Mouse (Mus musculus): ENCODE results near the gene Stag2. TPM values are rescaled to one million over a fixed set of nuclear protein-coding genes. Genes with fewer than 3 reads are reported as not detected.
A peak's percentile ranks its signal among the peaks of the same experiment; 100 is the strongest.

Stag2 gene
- 91.2 and 93.1 TPM in 2 replicates for total RNA-seq (2014; fragmentation: Nextera tagmentation)
- 465 and 541 TPM in 2 replicates for total RNA-seq (2017)

GRCm38 (mm10) chrX:42148788-42149556, at the start of gene Stag2:
TSS of gene Stag2 (plus strand) at chrX:42149317.
- ATAC-seq (replicated peaks; ENCODE audit: poor library complexity, severe bottlenecking), result peak; percentile 54

DNA sequence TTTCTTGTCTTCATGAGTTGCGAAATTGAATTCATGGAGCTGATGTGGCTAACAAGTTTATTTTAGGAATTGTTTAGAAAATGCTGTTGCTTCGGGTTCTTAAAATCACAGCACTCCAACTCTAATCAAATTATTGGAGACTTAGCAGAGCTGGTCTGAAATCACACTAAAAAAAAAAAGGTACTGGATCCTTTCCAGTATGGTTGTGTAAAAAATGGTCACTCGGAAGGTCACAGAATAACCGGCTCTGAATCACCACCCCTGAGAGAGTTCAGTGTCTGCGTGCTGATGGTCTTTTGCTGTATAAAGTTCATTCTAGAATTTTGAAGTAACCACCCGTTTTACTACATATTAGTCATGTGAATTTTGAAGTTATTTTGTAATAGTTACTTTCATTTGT, 42.0 kb upstream of the Stag2 start:
- ATAC-seq (replicated peaks; ENCODE audit: poor library complexity, severe bottlenecking), result no peak

DNA sequence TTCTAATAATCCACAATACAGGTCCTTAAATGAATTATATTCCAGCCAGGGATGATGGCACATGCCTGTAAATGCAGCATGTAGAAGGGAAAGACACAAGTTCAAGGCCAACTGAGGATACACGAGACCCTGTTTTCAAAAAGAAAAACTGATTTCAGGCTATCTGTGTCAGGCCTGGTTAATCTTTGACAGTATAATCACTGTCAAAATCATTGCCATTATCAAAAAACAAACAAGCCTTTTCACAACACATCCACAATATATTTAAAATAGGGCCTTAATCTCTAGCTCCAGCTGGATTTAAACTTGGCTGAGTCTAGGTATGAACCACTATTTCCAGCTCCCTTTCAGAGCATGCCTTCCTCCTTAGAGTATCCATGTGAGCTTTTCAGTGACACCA, 38.5 kb upstream of the Stag2 start:
- no peak for ATAC-seq (replicated peaks; ENCODE audit: poor library complexity, severe bottlenecking)

DNA sequence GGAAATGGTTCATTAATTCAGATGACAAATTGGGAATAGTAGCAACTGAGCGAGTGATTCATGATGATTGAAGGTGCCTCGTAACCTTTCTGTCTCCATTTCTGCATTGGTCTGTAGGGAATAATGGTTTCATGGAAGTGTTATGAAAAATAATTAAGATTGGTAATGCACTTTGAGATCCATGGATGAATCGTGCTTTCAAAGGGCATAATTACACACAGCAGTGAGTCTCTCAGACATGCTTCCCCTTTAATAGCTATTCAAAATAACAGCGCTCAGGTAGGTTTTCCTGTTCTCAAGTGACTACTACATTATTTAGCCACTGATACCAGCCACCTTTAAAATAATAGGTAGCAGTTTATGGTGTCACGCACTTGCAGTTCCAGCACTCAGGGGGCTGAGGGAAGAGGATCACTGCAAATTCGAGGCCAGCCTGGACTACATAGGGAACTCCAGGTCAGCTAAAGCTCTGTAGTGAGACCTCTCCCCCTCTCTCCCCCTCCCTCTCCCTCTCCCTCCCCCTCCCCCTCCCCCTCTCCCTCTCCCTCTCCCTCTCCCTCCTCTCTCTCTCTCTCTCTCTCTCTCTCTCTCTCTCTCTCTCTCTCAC, 29.6 kb upstream of the Stag2 start:
- ATAC-seq (replicated peaks; ENCODE audit: poor library complexity, severe bottlenecking), result no peak

DNA sequence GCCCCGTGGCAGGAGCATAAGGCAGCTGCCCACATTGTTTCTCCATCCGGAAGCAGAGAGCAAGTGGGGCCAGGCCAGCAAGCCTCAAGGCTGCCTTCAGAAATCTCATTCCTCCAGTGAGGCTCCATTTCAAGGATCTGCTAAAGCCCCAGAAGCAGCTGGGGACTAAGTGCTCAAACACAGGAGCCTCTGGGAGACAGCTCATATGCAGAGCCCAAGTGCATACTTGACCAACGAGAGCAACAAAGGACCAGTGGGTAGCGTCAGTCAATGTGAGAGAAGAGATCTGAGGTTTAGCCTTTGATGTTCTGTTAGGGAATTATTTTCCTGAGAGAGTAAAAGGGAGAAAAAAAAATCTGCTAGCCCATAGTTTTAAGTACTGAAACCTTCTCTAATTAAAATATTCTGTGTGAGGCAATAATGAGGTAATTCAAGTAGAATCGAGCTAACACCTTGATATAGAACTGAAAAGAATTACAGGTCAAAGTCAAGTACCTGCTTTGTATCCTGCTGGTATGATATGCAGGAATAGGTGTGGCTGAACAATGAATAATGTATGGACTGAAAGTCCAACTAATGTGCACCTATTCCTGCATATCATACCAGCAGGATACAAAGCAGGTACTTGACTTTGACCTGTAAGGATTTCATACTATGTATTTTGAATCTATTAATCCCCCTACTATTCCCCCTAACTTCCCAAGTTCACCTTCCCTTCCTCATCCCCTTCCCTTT, 24.0 kb upstream of the Stag2 start:
- ATAC-seq (replicated peaks; ENCODE audit: poor library complexity, severe bottlenecking), result no peak

GRCm38 (mm10) chrX:42139882-42140281, 9.2 kb upstream of the Stag2 start:
- no peak for ATAC-seq (replicated peaks; ENCODE audit: poor library complexity, severe bottlenecking)

GRCm38 (mm10) chrX:42142620-42143019, 6.5 kb upstream of the Stag2 start:
- peak; percentile 91 for ATAC-seq (replicated peaks; ENCODE audit: poor library complexity, severe bottlenecking)

GRCm38 (mm10) chrX:42143991-42144390, 5.1 kb upstream of the Stag2 start:
- no peak for ATAC-seq (replicated peaks; ENCODE audit: poor library complexity, severe bottlenecking)

- ATAC-seq (replicated peaks; ENCODE audit: poor library complexity, severe bottlenecking), result peak; percentile 16
These were observed 1.1 kb upstream of the Stag2 start for GRCm38 (mm10) chrX:42148016-42148451.

- peak; percentile 3 for ATAC-seq (replicated peaks; ENCODE audit: poor library complexity, severe bottlenecking)
These were observed 634 bp downstream of the Stag2 start for GRCm38 (mm10) chrX:42149557-42150345.

GRCm38 (mm10) chrX:42150346-42151023, 1.4 kb downstream of the Stag2 start:
- peak; percentile 48 for ATAC-seq (replicated peaks; ENCODE audit: poor library complexity, severe bottlenecking)

- ATAC-seq (replicated peaks; ENCODE audit: poor library complexity, severe bottlenecking), result no peak
These were observed 2.1 kb downstream of the Stag2 start for GRCm38 (mm10) chrX:42151024-42151754.

- ATAC-seq (replicated peaks; ENCODE audit: poor library complexity, severe bottlenecking), result peak; percentile 58
These were observed 2.8 kb downstream of the Stag2 start for GRCm38 (mm10) chrX:42151903-42152369.

GRCm38 (mm10) chrX:42153056-42153455, 3.9 kb downstream of the Stag2 start:
- ATAC-seq (replicated peaks; ENCODE audit: poor library complexity, severe bottlenecking), result no peak

DNA sequence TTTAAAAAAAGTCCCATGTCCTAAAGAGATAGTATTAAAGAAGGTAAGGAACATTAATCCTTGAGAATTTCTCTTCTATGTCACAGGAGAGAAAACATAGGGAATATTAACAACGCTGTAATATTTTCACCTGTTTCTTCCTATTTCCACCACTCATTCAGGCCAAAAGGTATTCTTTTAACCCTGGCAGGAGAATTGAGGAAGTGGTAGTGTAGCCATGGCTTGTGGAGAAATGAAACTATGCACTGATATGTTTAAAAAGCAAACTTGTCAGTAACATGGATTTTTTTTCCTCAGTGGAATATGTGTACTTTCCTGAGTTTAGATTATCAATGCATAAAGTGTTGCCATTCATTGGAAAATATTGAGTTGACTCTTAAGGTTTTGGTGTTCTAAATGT, 16.3 kb downstream of the Stag2 start:
- ATAC-seq (replicated peaks; ENCODE audit: poor library complexity, severe bottlenecking), result peak; percentile 74

- ATAC-seq (replicated peaks; ENCODE audit: poor library complexity, severe bottlenecking), result peak; percentile 87
These were observed 21.7 kb downstream of the Stag2 start for GRCm38 (mm10) chrX:42170811-42171210.

- no peak for ATAC-seq (replicated peaks; ENCODE audit: poor library complexity, severe bottlenecking)
These were observed 38.5 kb downstream of the Stag2 start for GRCm38 (mm10) chrX:42187590-42187989.

DNA sequence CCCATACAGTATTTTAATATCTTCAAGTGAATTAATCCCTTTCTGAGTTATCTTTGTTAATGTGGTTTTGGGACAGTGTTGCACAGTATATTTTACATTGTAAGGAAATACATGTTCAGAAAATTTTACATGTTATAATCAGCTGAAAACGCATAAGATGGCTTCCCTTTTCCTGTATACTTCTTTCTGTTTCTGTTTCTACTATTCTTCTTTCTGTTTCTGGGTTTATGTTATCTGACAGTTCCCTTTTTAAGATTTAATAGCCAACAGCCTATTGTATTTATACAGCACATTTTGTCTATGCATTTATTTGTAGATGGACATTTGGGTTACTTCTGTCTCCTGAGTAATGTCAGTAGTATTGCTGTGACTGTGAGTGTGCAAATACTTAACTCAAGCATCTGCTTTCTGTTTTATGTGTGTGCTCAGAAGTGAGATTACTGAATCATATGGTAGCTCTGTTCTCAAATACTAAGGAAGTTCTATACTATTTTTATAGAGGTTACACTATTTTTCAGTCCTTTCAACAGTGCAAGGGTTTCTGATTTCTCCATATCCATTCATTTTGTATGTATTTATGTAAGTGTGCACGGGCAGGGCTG, 39.8 kb downstream of the Stag2 start:
- peak; percentile 53; the same call in 1 of the 2 replicates for ATAC-seq (replicated peaks; ENCODE audit: poor library complexity, severe bottlenecking)

- ATAC-seq (replicated peaks; ENCODE audit: poor library complexity, severe bottlenecking), result no peak
These were observed 45.5 kb downstream of the Stag2 start for GRCm38 (mm10) chrX:42194608-42195007.
